Mouse (Mus musculus): Measurements from ENCODE around the gene Helt. TPM values are rescaled to one million over a fixed set of nuclear protein-coding genes. Genes with fewer than 3 reads are reported as not detected.
A peak's percentile ranks its signal among the peaks of the same experiment; 100 is the strongest.

Gene Helt
- polyA plus RNA-seq, 1 experiment from 2014 or later: 0.55 TPM

- Histone ChIP-seq H3K27me3 (peaks cover 81% of the 10 kb centered on the region), H3K36me3 (no peaks in the 10 kb centered on the region), H3K9me3 (no peaks in the 10 kb centered on the region), H3K4me1 (peaks cover 19% of the 10 kb centered on the region), H3K27ac (no peak overlapping the region), H3K4me2 (replicated peaks) (no peak overlapping the region), H3K4me3 (no peak overlapping the region), H3K9ac (no peak overlapping the region)
- 1% methylated on average over 8 of the region's 8 CpGs for WGBS
- ATAC-seq (ENCODE audit: insufficient number of reproducible peaks, insufficient read depth, low FRiP score, low TSS enrichment): no peak
Measured at GRCm38 (mm10) chr8:46295951-46296350, 1.5 kb upstream of the Helt start.

- Histone ChIP-seq H3K4me3 (0 out of 2 replicates have a peak overlapping the region, but pooled peaks have one; percentile 13), H3K9me3 (no peaks in the 10 kb centered on the region), H3K4me1 (peaks cover 19% of the 10 kb centered on the region), H3K9ac (no peak overlapping the region), H3K27me3 (peaks cover 88% of the 10 kb centered on the region), H3K4me2 (replicated peaks) (no peak overlapping the region), H3K27ac (no peak overlapping the region), H3K36me3 (no peaks in the 10 kb centered on the region)
- ATAC-seq (ENCODE audit: insufficient number of reproducible peaks, insufficient read depth, low FRiP score, low TSS enrichment): no peak
- WGBS: under 1% methylated on average over 14 of the region's 14 CpGs
Measured at GRCm38 (mm10) chr8:46295101-46295534, 647 bp upstream of the Helt start.

GRCm38 (mm10) chr8:46293741-46294151 is 725 bp downstream of the Helt start:
- Histone ChIP-seq H3K27me3 (peaks cover 96% of the 10 kb centered on the region), H3K4me2 (replicated peaks) (peak overlapping the region; percentile 39), H3K4me1 (peaks cover 19% of the 10 kb centered on the region), H3K9ac (no peak overlapping the region), H3K4me3 (0 out of 2 replicates have a peak overlapping the region, but pooled peaks have one; percentile 4), H3K27ac (no peak overlapping the region), H3K36me3 (no peaks in the 10 kb centered on the region), H3K9me3 (no peaks in the 10 kb centered on the region)
- no peak for ATAC-seq (ENCODE audit: insufficient number of reproducible peaks, insufficient read depth, low FRiP score, low TSS enrichment)
- WGBS: under 1% methylated on average over 16 of the region's 16 CpGs

- ATAC-seq (ENCODE audit: insufficient number of reproducible peaks, insufficient read depth, low FRiP score, low TSS enrichment): no peak
- H3K36me3 ChIP-seq: no peaks in the 10 kb centered on the region
- peaks cover 96% of the 10 kb centered on the region for H3K27me3 ChIP-seq
- H3K4me1 ChIP-seq: peaks cover 19% of the 10 kb centered on the region
- no peaks in the 10 kb centered on the region for H3K9me3 ChIP-seq
- no peak overlapping the region; the same call in 1 of the 2 replicates for H3K4me2 ChIP-seq (replicated peaks)
- 1% methylated on average over 14 of the region's 14 CpGs for WGBS
- no peak overlapping the region for H3K9ac ChIP-seq
- H3K4me3 ChIP-seq: no peak overlapping the region
- no peak overlapping the region for H3K27ac ChIP-seq
Measured at GRCm38 (mm10) chr8:46293201-46293600, 1.3 kb downstream of the Helt start.

GRCm38 (mm10) chr8:46291931-46292675 is 2.4 kb downstream of the Helt start:
- ATAC-seq (ENCODE audit: insufficient number of reproducible peaks, insufficient read depth, low FRiP score, low TSS enrichment): no peak
- Histone ChIP-seq H3K36me3 (no peaks in the 10 kb centered on the region), H3K27me3 (peaks cover 91% of the 10 kb centered on the region), H3K4me2 (replicated peaks) (peak overlapping the region; percentile 31), H3K27ac (no peak overlapping the region), H3K9ac (no peak overlapping the region), H3K4me1 (peaks cover 19% of the 10 kb centered on the region), H3K4me3 (peak overlapping the region; percentile 14), H3K9me3 (no peaks in the 10 kb centered on the region)
- WGBS: 2% methylated on average over 33 of the region's 33 CpGs

- no peak overlapping the region for H3K27ac ChIP-seq
- WGBS: 24% methylated on average over 11 of the region's 11 CpGs
- no peak overlapping the region for H3K4me2 ChIP-seq (replicated peaks)
- H3K9ac ChIP-seq: no peak overlapping the region
- no peak overlapping the region for H3K4me3 ChIP-seq
- H3K4me1 ChIP-seq: peaks cover 12% of the 10 kb centered on the region
- H3K27me3 ChIP-seq: peaks cover 63% of the 10 kb centered on the region
- no peaks in the 10 kb centered on the region for H3K36me3 ChIP-seq
- H3K9me3 ChIP-seq: no peaks in the 10 kb centered on the region
- ATAC-seq (ENCODE audit: insufficient number of reproducible peaks, insufficient read depth, low FRiP score, low TSS enrichment): no peak
Measured at GRCm38 (mm10) chr8:46289274-46289673, 5.2 kb downstream of the Helt start.

GRCm38 (mm10) chr8:46288021-46288420 is 6.5 kb downstream of the Helt start:
- H3K27me3 ChIP-seq: peaks cover 50% of the 10 kb centered on the region
- no peak for ATAC-seq (ENCODE audit: insufficient number of reproducible peaks, insufficient read depth, low FRiP score, low TSS enrichment)
- no peak overlapping the region for H3K4me2 ChIP-seq (replicated peaks)
- 88% methylated on average over 6 of the region's 6 CpGs for WGBS
- H3K36me3 ChIP-seq: no peaks in the 10 kb centered on the region
- H3K9me3 ChIP-seq: no peaks in the 10 kb centered on the region
- H3K4me3 ChIP-seq: no peak overlapping the region
- H3K27ac ChIP-seq: no peak overlapping the region
- no peak overlapping the region for H3K9ac ChIP-seq
- H3K4me1 ChIP-seq: peaks cover 12% of the 10 kb centered on the region

- Histone ChIP-seq H3K4me3 (no peak overlapping the region), H3K27ac (no peak overlapping the region), H3K27me3 (peaks cover 30% of the 10 kb centered on the region), H3K9ac (no peak overlapping the region), H3K4me2 (replicated peaks) (no peak overlapping the region), H3K36me3 (no peaks in the 10 kb centered on the region), H3K4me1 (no peaks in the 10 kb centered on the region), H3K9me3 (no peaks in the 10 kb centered on the region)
- no peak for ATAC-seq (ENCODE audit: insufficient number of reproducible peaks, insufficient read depth, low FRiP score, low TSS enrichment)
- WGBS: 83% methylated on average over 4 of the region's 4 CpGs
Measured at GRCm38 (mm10) chr8:46285980-46286379, 8.5 kb downstream of the Helt start.

- H3K9me3 ChIP-seq: no peaks in the 10 kb centered on the region
- no peaks in the 10 kb centered on the region for H3K27me3 ChIP-seq
- H3K9ac ChIP-seq: no peak overlapping the region
- H3K4me1 ChIP-seq: no peaks in the 10 kb centered on the region
- H3K36me3 ChIP-seq: no peaks in the 10 kb centered on the region
- no peak overlapping the region for H3K27ac ChIP-seq
- H3K4me3 ChIP-seq: no peak overlapping the region
- no peak for ATAC-seq (ENCODE audit: insufficient number of reproducible peaks, insufficient read depth, low FRiP score, low TSS enrichment)
- H3K4me2 ChIP-seq (replicated peaks): no peak overlapping the region
- WGBS: 14% methylated on average over 13 of the region's 13 CpGs
Measured at GRCm38 (mm10) chr8:46281536-46281935, 12.9 kb downstream of the Helt start.

GRCm38 (mm10) chr8:46276939-46277338 is 17.5 kb downstream of the Helt start:
- no peak overlapping the region for H3K4me2 ChIP-seq (replicated peaks)
- H3K27ac ChIP-seq: no peak overlapping the region
- no peak overlapping the region for H3K9ac ChIP-seq
- ATAC-seq (ENCODE audit: insufficient number of reproducible peaks, insufficient read depth, low FRiP score, low TSS enrichment): no peak
- no peaks in the 10 kb centered on the region for H3K27me3 ChIP-seq
- no peaks in the 10 kb centered on the region for H3K9me3 ChIP-seq
- no peaks in the 10 kb centered on the region for H3K4me1 ChIP-seq
- no peaks in the 10 kb centered on the region for H3K36me3 ChIP-seq
- H3K4me3 ChIP-seq: no peak overlapping the region
- 82% methylated on average over 14 of the region's 14 CpGs for WGBS

- no peak for ATAC-seq (ENCODE audit: insufficient number of reproducible peaks, insufficient read depth, low FRiP score, low TSS enrichment)
- H3K4me3 ChIP-seq: no peak overlapping the region
- H3K4me1 ChIP-seq: no peaks in the 10 kb centered on the region
- H3K4me2 ChIP-seq (replicated peaks): no peak overlapping the region
- no peaks in the 10 kb centered on the region for H3K27me3 ChIP-seq
- WGBS: 43% methylated on average over 6 of the region's 6 CpGs
- H3K36me3 ChIP-seq: no peaks in the 10 kb centered on the region
- no peak overlapping the region for H3K27ac ChIP-seq
- H3K9me3 ChIP-seq: no peaks in the 10 kb centered on the region
- H3K9ac ChIP-seq: no peak overlapping the region
Measured at GRCm38 (mm10) chr8:46270741-46271140, 23.7 kb downstream of the Helt start.

- no peak for ATAC-seq (ENCODE audit: insufficient number of reproducible peaks, insufficient read depth, low FRiP score, low TSS enrichment)
- H3K9ac ChIP-seq: no peak overlapping the region
- no peaks in the 10 kb centered on the region for H3K9me3 ChIP-seq
- H3K4me2 ChIP-seq (replicated peaks): no peak overlapping the region
- 54% methylated on average over 3 of the region's 3 CpGs for WGBS
- no peaks in the 10 kb centered on the region for H3K27me3 ChIP-seq
- H3K36me3 ChIP-seq: no peaks in the 10 kb centered on the region
- no peak overlapping the region for H3K27ac ChIP-seq
- H3K4me3 ChIP-seq: no peak overlapping the region
- no peaks in the 10 kb centered on the region for H3K4me1 ChIP-seq
Measured at GRCm38 (mm10) chr8:46270147-46270546, 24.3 kb downstream of the Helt start.

All from embryonic facial prominence, embryonic 12.5 days (tissue).